Mouse (Mus musculus) 416B (cell line): ENCODE measurements at regions not wholly inside any gene's neighbourhood (a gene's known extent, or its start where the extent isn't known, plus 50 kb on each side); places are given as distances from the start of the nearest gene placed in this dataset.

Experiments used
- DNase-seq: peaks from one replicate; pipeline ENCODE4 v3.0.0; 2011; ENCODE audit warnings: low read depth

GRCm38 (mm10) chr1:57188796-57189319 lies 188.6 kb upstream of the 1700066M21Rik start:
- no peak for DNase-seq

DNA sequence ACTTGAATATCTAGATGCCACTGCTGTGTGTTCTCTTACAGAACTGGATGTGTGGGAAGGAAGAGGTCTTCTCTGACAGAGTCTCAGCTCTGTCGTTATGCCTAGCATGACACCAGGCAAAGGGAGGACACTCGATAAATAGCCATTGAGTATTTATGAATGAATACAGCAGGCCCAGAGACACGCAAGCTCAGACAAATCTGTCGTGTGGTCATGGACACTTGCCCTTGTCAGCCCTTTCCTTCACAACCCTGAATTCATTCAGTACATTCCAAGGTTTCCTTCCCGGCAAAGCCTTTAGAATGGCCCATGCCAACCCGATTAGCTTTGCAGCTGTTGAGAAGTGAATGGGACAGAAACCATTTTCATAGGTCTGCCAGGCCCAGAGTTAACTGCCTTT lies 176.1 kb upstream of the 1700066M21Rik start:
- no peak for DNase-seq

DNA sequence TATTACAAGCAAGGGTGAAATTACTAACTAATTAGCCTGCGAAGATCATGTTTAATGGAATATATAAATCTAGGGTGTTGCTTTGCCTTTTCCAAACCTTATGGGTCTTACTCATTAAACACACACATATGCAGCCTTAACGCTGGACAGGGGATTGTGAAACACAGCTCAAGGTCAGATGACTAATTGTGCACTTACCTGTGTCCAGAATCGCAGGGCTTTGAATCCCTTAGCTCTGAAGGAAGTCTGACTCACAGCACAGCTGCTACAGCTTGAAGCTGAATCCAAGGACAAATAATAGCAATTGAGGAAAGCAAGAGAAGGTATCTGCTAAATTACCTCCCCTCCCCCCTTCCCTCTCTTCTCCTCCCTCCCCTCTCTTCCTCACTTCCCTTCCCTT lies 173.1 kb upstream of the 1700066M21Rik start:
- peak; percentile 73 for DNase-seq

GRCm38 (mm10) chr1:57205198-57205987 lies 172.0 kb upstream of the 1700066M21Rik start:
- DNase-seq = peak; percentile 60

GRCm38 (mm10) chr1:57206496-57206895 lies 170.9 kb upstream of the 1700066M21Rik start:
- DNase-seq = no peak

- no peak for DNase-seq
Observed at GRCm38 (mm10) chr1:57206944-57207343, 170.5 kb upstream of the 1700066M21Rik start.

GRCm38 (mm10) chr1:57208415-57208814 lies 169.0 kb upstream of the 1700066M21Rik start:
- no peak for DNase-seq

DNA sequence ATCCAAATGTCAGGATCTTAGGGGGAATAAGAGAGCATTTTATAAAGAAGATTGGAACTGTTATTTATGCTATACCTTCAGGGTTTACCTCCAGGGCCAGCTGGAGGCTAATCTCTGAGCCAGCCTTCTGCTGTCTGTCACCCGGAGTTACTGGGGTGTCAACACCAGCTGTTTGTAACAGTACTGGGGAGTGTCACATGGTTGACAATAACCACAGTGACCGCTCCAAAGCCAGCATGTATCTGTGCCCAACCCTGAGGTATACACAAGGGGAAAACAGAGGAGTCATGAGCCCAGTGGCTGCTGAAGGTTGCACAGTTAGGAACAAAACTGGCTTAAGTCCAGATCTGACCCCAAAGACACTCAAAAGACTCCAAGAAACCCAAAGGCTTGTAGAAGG lies 168.1 kb upstream of the 1700066M21Rik start:
- peak; percentile 4 for DNase-seq

DNA sequence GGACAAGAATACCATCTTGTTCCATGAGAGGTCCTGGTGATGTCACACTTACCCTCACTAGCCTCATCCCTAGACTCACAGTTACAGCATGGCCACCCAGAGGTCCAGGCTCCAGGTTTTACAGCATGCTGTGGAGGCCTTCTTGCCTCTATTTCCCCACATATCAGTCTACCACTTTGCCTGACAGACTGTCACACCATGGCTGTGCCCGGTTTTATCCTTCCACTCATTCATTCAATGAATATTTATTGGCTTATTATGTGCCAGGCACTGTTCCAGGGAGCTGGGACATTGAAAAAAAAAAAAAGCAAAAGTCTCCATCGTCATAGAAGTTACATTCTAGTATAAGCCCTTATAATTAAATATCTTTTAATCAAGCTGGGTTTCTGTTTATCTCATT lies 166.4 kb upstream of the 1700066M21Rik start:
- DNase-seq = no peak

DNA sequence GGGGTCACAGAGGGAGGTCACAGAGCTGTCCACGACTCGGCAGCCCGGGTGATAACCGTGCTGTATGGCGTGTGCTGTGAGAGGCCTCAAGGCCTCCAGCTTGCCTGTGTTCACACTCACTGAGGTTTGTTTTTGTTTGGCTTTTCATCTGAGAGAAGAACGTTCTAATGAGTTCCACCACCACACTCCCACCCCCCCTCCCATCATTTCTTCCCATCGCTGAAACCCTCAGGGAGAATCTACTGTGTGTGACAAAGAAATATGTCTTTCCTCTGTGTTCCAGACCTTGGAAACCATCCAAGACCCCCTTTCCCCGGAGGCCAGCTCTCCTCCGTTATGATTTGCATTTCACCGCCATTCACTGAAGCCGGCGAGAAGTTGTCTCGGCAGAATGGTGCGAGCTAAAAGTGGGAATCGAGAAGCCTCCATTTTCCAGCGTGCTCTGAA lies 164.0 kb upstream of the 1700066M21Rik start:
- DNase-seq = no peak

DNA sequence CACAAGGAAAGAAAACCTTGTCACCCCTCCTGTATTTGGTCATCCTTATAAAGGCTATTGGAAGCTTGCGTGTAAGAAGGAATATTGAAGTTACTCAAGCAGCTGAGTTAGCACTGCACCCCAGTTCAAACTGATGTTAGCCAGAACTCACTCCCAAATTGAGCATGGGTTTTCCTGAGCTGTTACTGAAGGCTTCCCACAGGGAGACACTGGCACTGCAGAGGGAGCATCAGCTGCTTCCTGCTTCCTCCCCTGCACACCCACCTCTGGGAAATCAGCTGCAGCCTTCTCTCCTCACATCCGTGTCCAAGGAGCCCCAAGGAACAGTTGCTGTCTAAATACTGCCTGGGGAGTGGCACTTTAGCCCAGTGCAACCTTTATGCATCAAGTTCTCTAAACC lies 163.2 kb upstream of the 1700066M21Rik start:
- no peak for DNase-seq

DNA sequence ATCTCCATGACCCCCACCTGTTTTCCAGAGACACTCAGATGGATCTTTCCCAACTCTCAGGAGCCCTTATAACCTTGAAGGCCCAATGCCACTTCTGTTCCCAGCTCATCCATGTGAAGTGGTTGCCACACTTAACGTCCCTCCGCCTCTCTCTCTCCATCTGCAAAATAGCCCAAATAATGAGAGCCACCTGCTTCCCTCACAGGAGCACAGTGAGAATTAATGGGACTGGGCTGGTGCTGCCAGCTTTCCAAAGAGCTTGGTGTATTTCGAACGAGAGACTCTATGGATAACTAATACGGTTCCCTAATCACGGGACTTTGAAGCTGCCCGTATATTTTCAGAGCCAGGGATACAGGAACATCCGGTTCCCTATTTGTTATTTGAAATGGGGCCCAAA lies 159.8 kb upstream of the 1700066M21Rik start:
- DNase-seq = no peak

- DNase-seq = no peak
Observed at GRCm38 (mm10) chr1:57218127-57218526, 159.3 kb upstream of the 1700066M21Rik start.

GRCm38 (mm10) chr1:57218616-57219015 lies 158.8 kb upstream of the 1700066M21Rik start:
- DNase-seq = no peak

DNA sequence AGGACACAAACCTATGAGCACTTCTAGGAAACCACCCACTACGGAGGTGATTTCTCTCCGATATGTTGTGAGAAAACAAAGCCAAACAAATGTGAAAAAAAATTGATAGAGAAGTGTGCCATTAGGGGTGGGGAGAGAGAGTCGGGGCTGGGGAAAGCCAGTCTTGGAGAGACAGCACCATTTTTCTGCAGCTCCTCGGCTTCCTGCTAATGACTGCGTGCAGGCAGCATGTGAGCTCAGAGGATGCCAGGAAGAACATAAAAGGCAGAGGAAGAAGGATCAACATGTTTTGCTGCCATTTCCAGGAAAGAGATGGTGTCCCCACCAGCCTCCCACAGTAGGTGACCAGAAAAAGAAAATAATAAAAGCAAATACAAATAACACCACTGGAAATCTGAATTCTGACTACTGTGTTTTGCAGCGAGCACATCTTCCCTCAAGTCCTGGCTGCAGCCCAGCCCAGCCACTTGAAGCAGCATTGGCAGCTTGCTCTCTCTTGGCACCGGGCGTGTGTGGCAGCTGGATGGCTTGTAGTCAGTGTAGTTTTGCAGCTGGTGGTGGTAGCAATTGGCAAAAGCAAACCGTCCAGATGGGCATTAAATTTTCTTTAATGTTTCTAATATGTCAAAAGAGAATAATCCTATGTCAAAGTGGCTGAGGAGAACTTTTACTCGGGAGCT lies 152.9 kb upstream of the 1700066M21Rik start:
- DNase-seq = no peak

DNA sequence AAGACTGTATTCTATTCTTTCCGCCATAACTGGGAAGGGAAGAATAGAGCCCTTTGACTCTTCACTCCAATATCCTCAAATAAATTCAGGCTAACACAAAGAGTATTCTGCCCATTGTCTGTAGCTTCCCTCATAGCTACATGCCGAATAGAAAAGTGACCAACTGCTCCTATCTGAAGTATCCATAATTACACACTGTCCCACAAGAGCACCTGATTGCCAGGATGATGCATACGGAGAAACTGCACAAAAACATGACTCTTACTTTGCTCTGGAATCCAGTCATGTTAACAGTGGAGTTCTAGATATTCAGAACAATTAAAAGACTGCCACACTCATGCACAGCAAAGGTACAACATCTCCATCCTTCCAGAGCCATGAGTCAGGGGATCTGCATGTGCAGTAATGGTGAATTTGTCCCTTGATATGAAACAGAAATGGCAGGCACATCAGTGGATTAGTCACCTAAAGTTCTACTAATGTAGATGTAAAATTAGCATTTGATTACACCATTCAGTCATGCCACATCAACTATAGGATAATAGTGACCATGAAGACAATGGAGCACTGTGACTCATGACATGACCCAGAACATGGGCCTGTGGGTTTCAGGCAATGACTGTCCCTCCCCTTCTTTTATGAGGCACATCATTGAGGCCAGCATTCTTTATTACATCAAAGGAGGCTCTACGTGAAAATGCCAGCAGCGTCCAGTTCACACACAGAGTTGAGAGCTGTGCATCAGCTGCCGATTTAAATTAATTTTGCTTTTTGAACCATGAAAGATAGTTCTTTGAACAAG lies 133.6 kb upstream of the 1700066M21Rik start:
- DNase-seq = no peak

DNA sequence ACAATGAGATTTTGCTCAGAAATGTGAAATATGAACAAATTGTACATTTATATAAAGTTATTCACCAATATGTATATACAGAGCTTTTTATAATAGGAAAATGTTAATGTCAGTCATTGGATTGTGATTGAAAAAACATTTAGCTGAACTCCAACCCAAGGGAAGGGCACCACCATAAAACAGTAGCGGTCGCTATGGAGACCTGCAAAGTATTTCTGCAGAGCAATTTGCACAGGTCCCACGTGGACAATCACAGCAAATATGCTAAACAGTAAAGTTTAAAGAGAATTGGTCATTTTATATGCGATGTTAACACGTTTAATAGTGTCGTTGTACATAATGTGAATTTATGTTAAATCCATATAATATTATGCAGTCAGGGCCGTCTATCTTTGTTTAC lies 117.8 kb upstream of the 1700066M21Rik start:
- DNase-seq = no peak

GRCm38 (mm10) chr1:57265012-57265760 lies 112.2 kb upstream of the 1700066M21Rik start:
- no peak for DNase-seq

DNA sequence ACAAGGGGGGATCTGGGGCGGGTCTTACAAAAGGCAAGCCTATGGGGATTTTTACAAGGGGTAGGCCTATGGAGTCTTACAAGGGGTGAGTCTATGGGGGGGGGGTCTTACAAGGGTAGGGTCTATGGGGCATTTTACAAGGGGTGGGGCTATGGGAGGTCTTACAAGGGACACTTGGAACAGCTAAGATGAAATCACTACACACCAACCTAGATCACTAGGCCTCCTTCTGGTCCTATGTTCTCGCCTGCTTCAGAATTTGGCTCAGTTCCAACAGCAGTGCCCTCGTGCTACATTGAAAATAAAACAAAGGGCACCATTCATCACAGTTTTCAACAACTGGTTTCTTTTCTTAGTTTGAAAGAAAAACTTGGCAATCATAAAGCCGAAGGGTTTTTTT lies 110.7 kb upstream of the 1700066M21Rik start:
- DNase-seq = no peak

GRCm38 (mm10) chr1:57267851-57268250 lies 109.6 kb upstream of the 1700066M21Rik start:
- DNase-seq = peak; percentile 8

GRCm38 (mm10) chr1:57269679-57270354 lies 107.6 kb upstream of the 1700066M21Rik start:
- DNase-seq = peak; percentile 41
